Mouse (Mus musculus): ENCODE data around the gene Pmfbp1.

GRCm38 (mm10) chr8:109592164-109592563 is 98.3 kb downstream of the Pmfbp1 start:
- TF ChIP-seq CTCF (IDR thresholded peaks at IDR 0.05; ENCODE audit: extremely low read depth, insufficient read depth, low read length) (no peak), POLR2A (IDR thresholded peaks at IDR 0.05; ENCODE audit: extremely low read depth, insufficient read depth, low read length) (no peak)

Data from cortical plate, adult 2 months (tissue).